Mouse (Mus musculus): ENCODE data around the gene Ano1. TPM values are rescaled to one million over a fixed set of nuclear protein-coding genes. Genes with fewer than 3 reads are reported as not detected.

The Ano1 gene
- polyA plus RNA-seq, 2 experiments, result 1.4 to 1.5 TPM

- H3K4me3 ChIP-seq (ENCODE audit: insufficient read depth in 1 of 2, low read depth in 2 of 2, low read length in 2 of 2), result no peak overlapping the region
- H3K27me3 ChIP-seq (ENCODE audit: control insufficient read depth, insufficient read depth, low read length), result peaks cover 24% of the 10 kb centered on the region
- ATAC-seq (ENCODE audit: insufficient read depth), result no peak
- DNase-seq (ENCODE audit: low read depth in 3 of 3, low spot score in 3 of 3), result no peak
- H3K9ac ChIP-seq (replicated peaks), result no peak overlapping the region
- H3K9me3 ChIP-seq (ENCODE audit: control insufficient read depth, low read length), result no peaks in the 10 kb centered on the region
- TF ChIP-seq CTCF (IDR thresholded peaks at IDR 0.05; ENCODE audit: low read depth) (no peak), EP300 (IDR thresholded peaks at IDR 0.05; ENCODE audit: low read depth) (no peak)
- no peaks in the 10 kb centered on the region for H3K36me3 ChIP-seq (replicated peaks; ENCODE audit: control insufficient read depth, insufficient read depth, low read depth)
- H3K27ac ChIP-seq, result no peak overlapping the region
- peak overlapping the region; percentile 23 for H3K4me2 ChIP-seq (ENCODE audit: low read depth)
- no peaks in the 10 kb centered on the region for H3K4me1 ChIP-seq (replicated peaks; ENCODE audit: control insufficient read depth in 2 of 2, insufficient read depth in 2 of 2, low read length in 1 of 2)
- 11% methylated on average over 68 of the region's 68 CpGs for WGBS (ENCODE audit: insufficient replicate concordance)
These were observed 73.3 kb downstream of the Ano1 start for GRCm38 (mm10) chr7:144678241-144679030.

GRCm38 (mm10) chr7:144677341-144678086 lies 74.3 kb downstream of the Ano1 start:
- no peak overlapping the region for H3K4me3 ChIP-seq (ENCODE audit: insufficient read depth in 1 of 2, low read depth in 2 of 2, low read length in 2 of 2)
- H3K27ac ChIP-seq, result no peak overlapping the region
- H3K27me3 ChIP-seq (ENCODE audit: control insufficient read depth, insufficient read depth, low read length), result peaks cover 24% of the 10 kb centered on the region
- H3K36me3 ChIP-seq (replicated peaks; ENCODE audit: control insufficient read depth, insufficient read depth, low read depth), result no peaks in the 10 kb centered on the region
- no peak overlapping the region for H3K9ac ChIP-seq (replicated peaks)
- no peaks in the 10 kb centered on the region for H3K4me1 ChIP-seq (replicated peaks; ENCODE audit: control insufficient read depth in 2 of 2, insufficient read depth in 2 of 2, low read length in 1 of 2)
- DNase-seq (ENCODE audit: low read depth in 3 of 3, low spot score in 3 of 3) (no peak), ATAC-seq (ENCODE audit: insufficient read depth) (no peak)
- H3K4me2 ChIP-seq (ENCODE audit: low read depth), result no peak overlapping the region
- no peak for TF ChIP-seq CTCF (IDR thresholded peaks at IDR 0.05; ENCODE audit: low read depth)
- no peak for TF ChIP-seq EP300 (IDR thresholded peaks at IDR 0.05; ENCODE audit: low read depth)
- no peaks in the 10 kb centered on the region for H3K9me3 ChIP-seq (ENCODE audit: control insufficient read depth, low read length)
- WGBS (ENCODE audit: insufficient replicate concordance), result 41% methylated on average over 12 of the region's 12 CpGs

GRCm38 (mm10) chr7:144675632-144676031 lies 76.1 kb downstream of the Ano1 start:
- Histone ChIP-seq H3K9me3 (ENCODE audit: control insufficient read depth, low read length) (no peaks in the 10 kb centered on the region), H3K27me3 (ENCODE audit: control insufficient read depth, insufficient read depth, low read length) (peaks cover 24% of the 10 kb centered on the region), H3K4me2 (ENCODE audit: low read depth) (no peak overlapping the region), H3K36me3 (replicated peaks; ENCODE audit: control insufficient read depth, insufficient read depth, low read depth) (no peaks in the 10 kb centered on the region), H3K27ac (no peak overlapping the region), H3K9ac (replicated peaks) (no peak overlapping the region), H3K4me3 (ENCODE audit: insufficient read depth in 1 of 2, low read depth in 2 of 2, low read length in 2 of 2) (no peak overlapping the region), H3K4me1 (replicated peaks; ENCODE audit: control insufficient read depth in 2 of 2, insufficient read depth in 2 of 2, low read length in 1 of 2) (no peaks in the 10 kb centered on the region)
- DNase-seq (ENCODE audit: low read depth in 3 of 3, low spot score in 3 of 3) (no peak), ATAC-seq (ENCODE audit: insufficient read depth) (no peak)
- 88% methylated on average over 8 of the region's 8 CpGs for WGBS (ENCODE audit: insufficient replicate concordance)
- TF ChIP-seq CTCF (IDR thresholded peaks at IDR 0.05; ENCODE audit: low read depth), result no peak

- H3K27me3 ChIP-seq (ENCODE audit: control insufficient read depth, insufficient read depth, low read length), result no peaks in the 10 kb centered on the region
These were observed 81.9 kb downstream of the Ano1 start for GRCm38 (mm10) chr7:144669895-144670294.

GRCm38 (mm10) chr7:144668603-144669278 lies 83.0 kb downstream of the Ano1 start:
- ATAC-seq (ENCODE audit: insufficient read depth) (no peak), DNase-seq (ENCODE audit: low read depth in 3 of 3, low spot score in 3 of 3) (no peak)
- Histone ChIP-seq H3K9ac (replicated peaks) (no peak overlapping the region), H3K27me3 (ENCODE audit: control insufficient read depth, insufficient read depth, low read length) (no peaks in the 10 kb centered on the region), H3K4me2 (ENCODE audit: low read depth) (no peak overlapping the region), H3K27ac (no peak overlapping the region), H3K9me3 (ENCODE audit: control insufficient read depth, low read length) (no peaks in the 10 kb centered on the region), H3K36me3 (replicated peaks; ENCODE audit: control insufficient read depth, insufficient read depth, low read depth) (no peaks in the 10 kb centered on the region), H3K4me1 (replicated peaks; ENCODE audit: control insufficient read depth in 2 of 2, insufficient read depth in 2 of 2, low read length in 1 of 2) (no peaks in the 10 kb centered on the region), H3K4me3 (ENCODE audit: insufficient read depth in 1 of 2, low read depth in 2 of 2, low read length in 2 of 2) (no peak overlapping the region)
- no peak for TF ChIP-seq CTCF (IDR thresholded peaks at IDR 0.05; ENCODE audit: low read depth)
- no peak for TF ChIP-seq EP300 (IDR thresholded peaks at IDR 0.05; ENCODE audit: low read depth)
- WGBS (ENCODE audit: insufficient replicate concordance), result 23% methylated on average over 7 of the region's 7 CpGs

More at GRCm38 (mm10) chr7:144669895-144670294, 81.9 kb downstream of the Ano1 start:
- WGBS (ENCODE audit: insufficient replicate concordance), result 68% methylated on average over 2 of the region's 2 CpGs
- TF ChIP-seq EP300 (IDR thresholded peaks at IDR 0.05; ENCODE audit: low read depth), result no peak
- peak; percentile 47 for TF ChIP-seq CTCF (IDR thresholded peaks at IDR 0.05; ENCODE audit: low read depth)
- Histone ChIP-seq H3K9me3 (ENCODE audit: control insufficient read depth, low read length) (no peaks in the 10 kb centered on the region), H3K9ac (replicated peaks) (no peak overlapping the region), H3K36me3 (replicated peaks; ENCODE audit: control insufficient read depth, insufficient read depth, low read depth) (no peaks in the 10 kb centered on the region), H3K4me2 (ENCODE audit: low read depth) (no peak overlapping the region), H3K4me3 (ENCODE audit: insufficient read depth in 1 of 2, low read depth in 2 of 2, low read length in 2 of 2) (no peak overlapping the region), H3K27ac (no peak overlapping the region), H3K4me1 (replicated peaks; ENCODE audit: control insufficient read depth in 2 of 2, insufficient read depth in 2 of 2, low read length in 1 of 2) (no peaks in the 10 kb centered on the region)
- DNase-seq (ENCODE audit: low read depth in 3 of 3, low spot score in 3 of 3) (no peak), ATAC-seq (ENCODE audit: insufficient read depth) (no peak)

Data from liver, embryonic 14.5 days (tissue).